Mouse (Mus musculus): ENCODE data around the gene Gm5795. TPM values are rescaled to one million over a fixed set of nuclear protein-coding genes. Genes with fewer than 3 reads are reported as not detected.
"Not testable (repeated sequence)": the region's sequence is repeated elsewhere in the genome, so short reads cannot be mapped to it uniquely, and the experiment has no call there.

Gene Gm5795
- not detected in 2 replicates for polyA plus RNA-seq (2015; fragmentation: Nextera tagmentation; extraction: Ambion mirVana)

GRCm38 (mm10) chr14:3187955-3188354 lies at the start of gene Gm5795:
Gene Gm5795, plus strand, starts transcription at chr14:3188255.
- not testable (repeated sequence) for H3K27me3 ChIP-seq (replicated peaks; ENCODE audit: control insufficient read depth, insufficient read depth, low read length); H3K4me1 ChIP-seq (replicated peaks; ENCODE audit: control insufficient read depth, insufficient read depth, low read length); H3K9ac ChIP-seq (replicated peaks; ENCODE audit: low read depth, low read length); H3K4me3 ChIP-seq (replicated peaks; ENCODE audit: low read length); H3K9me3 ChIP-seq (ENCODE audit: control insufficient read depth, low read length); H3K36me3 ChIP-seq (ENCODE audit: control insufficient read depth, insufficient read depth); H3K27ac ChIP-seq (ENCODE audit: low read length); H3K4me2 ChIP-seq (ENCODE audit: low read length); ATAC-seq
- no CpG with 5 or more reads among the region's 2 CpGs for WGBS

GRCm38 (mm10) chr14:3208272-3209152 lies 20.5 kb downstream of the Gm5795 start, which contains the start of gene D830030K20Rik:
Gene D830030K20Rik, plus strand, starts transcription at chr14:3208488.
- H3K9ac ChIP-seq (replicated peaks; ENCODE audit: low read depth, low read length), result peak within 1 kb of the TSS; percentile 68
- H3K27me3 ChIP-seq (replicated peaks; ENCODE audit: control insufficient read depth, insufficient read depth, low read length); ATAC-seq; H3K36me3 ChIP-seq (ENCODE audit: control insufficient read depth, insufficient read depth); H3K9me3 ChIP-seq (ENCODE audit: control insufficient read depth, low read length); H3K4me1 ChIP-seq (replicated peaks; ENCODE audit: control insufficient read depth, insufficient read depth, low read length); H3K27ac ChIP-seq (ENCODE audit: low read length): not testable (repeated sequence)
- H3K4me2 ChIP-seq (ENCODE audit: low read length), result peak within 1 kb of the TSS; percentile 81
- H3K4me3 ChIP-seq (replicated peaks; ENCODE audit: low read length), result peak within 1 kb of the TSS; percentile 54
- WGBS, result 0% methylated on average over 15 of the region's 62 CpGs

- H3K4me2 ChIP-seq (ENCODE audit: low read length); ATAC-seq; H3K27ac ChIP-seq (ENCODE audit: low read length); H3K9me3 ChIP-seq (ENCODE audit: control insufficient read depth, low read length); H3K9ac ChIP-seq (replicated peaks; ENCODE audit: low read depth, low read length); H3K4me1 ChIP-seq (replicated peaks; ENCODE audit: control insufficient read depth, insufficient read depth, low read length); H3K27me3 ChIP-seq (replicated peaks; ENCODE audit: control insufficient read depth, insufficient read depth, low read length); H3K4me3 ChIP-seq (replicated peaks; ENCODE audit: low read length); H3K36me3 ChIP-seq (ENCODE audit: control insufficient read depth, insufficient read depth): not testable (repeated sequence)
- 9% methylated on average over 9 of the region's 11 CpGs for WGBS
These were observed 21.3 kb downstream of the Gm5795 start for GRCm38 (mm10) chr14:3209367-3209766.

Other genes starting within 250 kb of the Gm5795 start
- gene Gm2888, start 158.3 kb upstream of the Gm5795 start, polyA plus RNA-seq (2015; fragmentation: Nextera tagmentation; extraction: Ambion mirVana), result not detected in 2 replicates
- gene Gm2897, start 139.0 kb upstream of the Gm5795 start, polyA plus RNA-seq (2015; fragmentation: Nextera tagmentation; extraction: Ambion mirVana), result 8.8 and 11.5 TPM in 2 replicates
- not detected in 2 replicates for gene Gm10340, start 54.3 kb upstream of the Gm5795 start, polyA plus RNA-seq (2015; fragmentation: Nextera tagmentation; extraction: Ambion mirVana)
- gene D830030K20Rik, start 20.2 kb downstream of the Gm5795 start, polyA plus RNA-seq (2015; fragmentation: Nextera tagmentation; extraction: Ambion mirVana), result 16.3 and 23.5 TPM in 2 replicates
- not detected in 2 replicates for gene Gm2956, start 144.4 kb downstream of the Gm5795 start, polyA plus RNA-seq (2015; fragmentation: Nextera tagmentation; extraction: Ambion mirVana)
- gene Gm10413, start 206.8 kb downstream of the Gm5795 start, polyA plus RNA-seq (2015; fragmentation: Nextera tagmentation; extraction: Ambion mirVana), result not detected in 2 replicates
- 13.9 and 16.4 TPM in 2 replicates for gene Gm10409, start 224.4 kb downstream of the Gm5795 start, polyA plus RNA-seq (2015; fragmentation: Nextera tagmentation; extraction: Ambion mirVana)
- 6.8 and 9.8 TPM in 2 replicates for gene Gm3005, start 239.8 kb downstream of the Gm5795 start, polyA plus RNA-seq (2015; fragmentation: Nextera tagmentation; extraction: Ambion mirVana)

All from forebrain, embryonic 16.5 days (tissue).